Mouse (Mus musculus) spleen, postnatal 4 days (tissue): ENCODE measurements around the gene Zfp691.

ENCODE experiments used
- DNase-seq, 2 experiments: peaks; one replicate each; pipeline ENCODE4 v3.0.0; 2022; ENCODE audit warnings: low spot score in 2 of 2

The Zfp691 gene

GRCm38 (mm10) chr4:119173851-119174453 lies at the start of gene Zfp691:
Gene Zfp691, minus strand, starts transcription at chr4:119174195.
- peak; percentile 92 to 95 for DNase-seq

- DNase-seq: peak in 1 of 2 experiments; percentile 25
Observed at GRCm38 (mm10) chr4:119223696-119224095, 49.7 kb upstream of the Zfp691 start.

DNA sequence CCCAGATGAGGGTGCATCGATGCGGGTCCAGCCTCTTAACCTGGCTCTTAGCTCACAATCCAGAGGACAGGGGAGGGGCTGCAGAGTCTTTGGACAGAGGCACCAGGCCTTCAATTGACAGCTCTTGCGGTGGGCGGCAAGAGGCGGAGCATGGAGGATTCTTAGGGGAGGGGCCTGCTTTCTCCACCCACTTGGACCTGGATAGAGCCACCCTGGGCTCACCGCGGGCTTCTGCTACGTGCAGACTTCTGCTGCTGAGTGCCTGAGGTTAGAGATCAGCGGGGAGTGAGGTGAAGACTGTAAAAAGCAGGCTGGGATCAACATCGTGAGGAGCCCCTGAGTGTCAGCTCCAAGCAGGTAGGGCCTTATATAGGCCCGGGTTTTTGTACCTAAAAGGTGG lies 44.2 kb upstream of the Zfp691 start, which contains the start of gene Tmem269:
TSS of gene Tmem269 (minus strand) at position 49 of the 400 bp plus-strand sequence.
- no peak for DNase-seq

- DNase-seq: no peak
Observed at GRCm38 (mm10) chr4:119216667-119217066, 42.7 kb upstream of the Zfp691 start.

- DNase-seq: peak; percentile 69 to 84
Observed at GRCm38 (mm10) chr4:119204672-119205071, 30.7 kb upstream of the Zfp691 start.

GRCm38 (mm10) chr4:119198105-119198504 lies 24.1 kb upstream of the Zfp691 start:
- no peak for DNase-seq

- no peak for DNase-seq
Observed at GRCm38 (mm10) chr4:119195582-119196320, 21.8 kb upstream of the Zfp691 start.

GRCm38 (mm10) chr4:119194909-119195581 lies 21.1 kb upstream of the Zfp691 start, which contains the start of gene Svbp:
Gene Svbp, plus strand, starts transcription at chr4:119195306.
- DNase-seq: peak; percentile 93 to 98

DNA sequence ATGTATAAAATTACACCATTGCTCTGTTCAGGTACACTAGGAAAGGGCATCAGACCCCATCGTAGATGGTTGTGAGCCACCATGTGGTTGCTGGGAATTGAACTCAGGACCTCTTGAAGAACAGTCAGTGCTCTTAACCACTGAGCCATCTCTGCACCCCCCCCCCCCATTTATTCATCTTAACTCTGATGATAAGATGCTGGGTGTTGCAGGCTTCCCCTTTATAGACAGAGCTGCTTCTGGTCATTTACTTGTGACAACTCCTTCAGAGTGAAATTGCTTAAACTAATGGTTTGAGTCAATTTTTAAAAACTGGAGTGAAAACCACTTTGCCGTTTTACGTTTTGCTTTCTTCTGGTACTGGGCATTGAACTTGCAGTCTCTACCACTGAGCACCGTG lies 18.8 kb upstream of the Zfp691 start:
- DNase-seq: no peak

DNA sequence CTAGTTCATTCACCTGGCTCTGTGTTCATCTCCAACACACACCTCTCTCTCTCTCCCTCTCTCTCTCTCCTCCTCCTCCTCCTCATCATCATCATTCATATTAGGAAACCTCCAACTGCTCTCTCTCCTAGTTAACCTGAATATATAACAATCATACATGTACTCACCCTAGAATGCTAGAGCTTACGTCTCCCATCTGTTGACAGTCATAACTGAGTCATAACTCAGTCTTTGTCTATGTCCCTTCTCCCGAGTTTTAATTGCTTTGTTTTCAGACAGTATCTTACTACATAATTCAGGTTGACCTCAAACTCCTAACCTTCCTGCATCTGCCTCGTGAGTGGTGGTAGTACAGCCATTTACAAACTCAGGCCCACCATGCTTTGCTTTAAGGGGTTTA lies 17.3 kb upstream of the Zfp691 start:
- no peak for DNase-seq

DNA sequence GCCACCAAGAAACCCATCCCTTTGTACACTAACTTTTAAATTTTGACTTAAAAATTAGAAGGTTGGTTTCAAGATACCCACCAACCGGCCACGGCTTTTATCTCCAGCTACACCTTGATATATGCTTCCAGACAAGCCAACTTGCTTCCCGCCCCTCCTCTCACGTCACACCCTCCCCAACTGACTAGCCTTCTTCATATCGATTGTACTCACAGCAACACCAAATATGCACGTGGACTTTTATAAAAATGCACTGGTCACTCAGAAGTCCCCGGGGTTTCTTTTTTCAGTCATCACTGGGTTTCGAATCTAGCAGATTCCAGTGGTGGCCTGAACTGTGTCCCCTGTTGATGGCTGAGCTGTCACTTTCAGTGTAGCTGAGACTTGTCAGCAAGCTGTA lies 16.6 kb upstream of the Zfp691 start:
- peak; percentile 76 to 81 for DNase-seq

- DNase-seq: peak; percentile 76 to 82
Observed at GRCm38 (mm10) chr4:119189864-119190263, 15.9 kb upstream of the Zfp691 start, which contains the start of gene Ermap. Gene Ermap, minus strand, starts transcription at chr4:119190011.

GRCm38 (mm10) chr4:119189392-119189791 lies 15.4 kb upstream of the Zfp691 start:
- DNase-seq: no peak

DNA sequence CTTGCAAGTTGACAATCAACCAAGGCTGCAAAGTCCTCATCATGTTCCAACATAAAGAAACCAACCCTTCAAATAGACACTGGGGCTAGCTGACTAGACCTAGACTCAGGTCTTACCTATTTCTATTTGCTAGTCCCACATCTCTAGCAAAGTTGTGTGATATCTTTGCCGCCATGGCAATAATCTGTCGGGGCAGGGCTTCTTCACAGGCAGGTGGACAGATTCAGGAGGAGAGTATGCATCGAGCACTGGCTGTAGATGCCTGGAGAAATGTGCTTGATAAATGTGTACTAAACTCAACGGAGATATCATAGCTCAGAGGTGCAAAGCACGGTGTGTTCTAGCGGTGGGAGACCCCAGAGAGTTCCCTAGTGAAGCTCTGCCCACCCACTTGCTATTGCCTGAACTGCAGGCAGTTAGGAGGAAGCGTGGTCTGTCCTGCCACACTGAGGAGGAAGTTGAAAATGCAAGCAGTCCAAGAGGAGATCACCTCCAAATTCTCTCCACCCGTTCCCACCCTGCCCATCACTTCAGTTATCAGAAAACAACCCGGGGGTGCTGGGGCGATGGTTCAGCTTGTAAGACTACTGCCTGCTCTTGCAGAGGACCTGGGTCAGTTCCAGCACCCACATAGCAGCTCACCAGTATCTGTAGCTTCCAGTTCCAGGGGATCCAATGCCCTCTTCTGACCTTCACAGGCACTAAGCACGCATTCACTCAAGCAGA lies 14.2 kb upstream of the Zfp691 start:
- peak; percentile 67 to 79 for DNase-seq

DNA sequence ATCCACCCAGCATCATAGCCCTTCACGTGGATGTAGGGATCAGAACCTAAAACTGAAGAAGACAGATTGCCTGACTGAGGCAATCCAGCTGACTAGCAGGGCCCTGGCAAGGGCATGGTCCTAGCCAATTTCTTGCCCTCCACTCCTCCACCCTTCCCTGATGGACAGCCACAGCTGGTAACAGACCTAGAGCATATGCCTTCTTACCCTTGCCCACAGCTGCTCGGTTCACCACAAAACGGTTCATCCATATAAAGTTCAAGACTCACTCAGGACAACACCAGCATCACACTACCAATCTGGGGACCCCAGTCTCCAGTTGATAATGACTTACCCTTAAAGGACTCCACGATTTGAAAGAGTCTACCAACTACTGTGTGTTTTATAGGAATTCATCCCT lies 11.8 kb upstream of the Zfp691 start:
- no peak for DNase-seq

DNA sequence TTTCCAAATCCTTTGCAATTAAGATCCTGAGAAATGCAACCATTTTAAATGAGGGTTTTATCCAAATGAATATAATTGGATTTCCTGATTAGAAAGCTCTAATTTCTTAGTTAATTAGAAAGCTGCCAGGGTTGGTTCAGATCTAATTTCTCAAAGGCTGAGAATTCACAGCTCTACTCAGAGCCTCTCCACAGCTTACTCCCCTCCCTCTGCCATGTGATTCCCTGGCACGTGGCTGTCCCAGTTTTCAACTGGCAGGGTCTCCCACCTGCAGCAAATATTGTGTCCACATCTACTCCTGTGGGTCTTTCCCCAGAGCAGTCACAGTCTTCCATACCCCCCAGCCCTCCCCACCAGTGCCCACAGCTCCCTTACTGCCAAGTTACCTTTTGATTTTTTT lies 9.5 kb upstream of the Zfp691 start:
- DNase-seq: no peak

- DNase-seq: no peak
Observed at GRCm38 (mm10) chr4:119181456-119181855, 7.5 kb upstream of the Zfp691 start.

DNA sequence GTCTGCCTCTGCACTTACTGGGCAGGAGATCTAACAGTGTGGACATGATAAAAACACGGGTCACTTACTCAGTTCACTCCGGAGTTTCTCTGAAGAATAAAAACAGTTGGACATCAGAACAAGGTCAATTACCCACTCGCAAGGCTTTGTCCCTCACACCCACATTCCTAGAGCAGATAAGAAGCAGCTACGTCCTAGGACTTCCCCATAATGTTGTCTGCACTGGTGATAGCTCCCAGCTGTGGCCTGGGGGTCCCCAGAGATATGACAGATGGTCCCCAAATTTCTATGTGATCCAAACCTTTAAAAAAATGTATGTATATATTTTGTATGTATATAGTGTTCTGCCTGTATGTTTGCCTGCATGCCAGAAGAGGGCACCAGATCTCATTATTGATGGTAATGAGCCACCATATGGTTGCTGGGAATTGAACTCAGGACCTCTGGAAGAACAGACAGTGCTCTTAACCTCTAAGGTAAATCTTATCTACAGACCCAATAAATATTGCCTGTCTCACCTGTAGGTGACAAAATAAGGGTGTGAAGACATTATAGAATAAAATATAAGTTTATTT lies 6.2 kb upstream of the Zfp691 start:
- no peak for DNase-seq

GRCm38 (mm10) chr4:119178331-119178730 lies 4.3 kb upstream of the Zfp691 start:
- DNase-seq: no peak

- no peak for DNase-seq
Observed at GRCm38 (mm10) chr4:119177702-119178101, 3.7 kb upstream of the Zfp691 start.

DNA sequence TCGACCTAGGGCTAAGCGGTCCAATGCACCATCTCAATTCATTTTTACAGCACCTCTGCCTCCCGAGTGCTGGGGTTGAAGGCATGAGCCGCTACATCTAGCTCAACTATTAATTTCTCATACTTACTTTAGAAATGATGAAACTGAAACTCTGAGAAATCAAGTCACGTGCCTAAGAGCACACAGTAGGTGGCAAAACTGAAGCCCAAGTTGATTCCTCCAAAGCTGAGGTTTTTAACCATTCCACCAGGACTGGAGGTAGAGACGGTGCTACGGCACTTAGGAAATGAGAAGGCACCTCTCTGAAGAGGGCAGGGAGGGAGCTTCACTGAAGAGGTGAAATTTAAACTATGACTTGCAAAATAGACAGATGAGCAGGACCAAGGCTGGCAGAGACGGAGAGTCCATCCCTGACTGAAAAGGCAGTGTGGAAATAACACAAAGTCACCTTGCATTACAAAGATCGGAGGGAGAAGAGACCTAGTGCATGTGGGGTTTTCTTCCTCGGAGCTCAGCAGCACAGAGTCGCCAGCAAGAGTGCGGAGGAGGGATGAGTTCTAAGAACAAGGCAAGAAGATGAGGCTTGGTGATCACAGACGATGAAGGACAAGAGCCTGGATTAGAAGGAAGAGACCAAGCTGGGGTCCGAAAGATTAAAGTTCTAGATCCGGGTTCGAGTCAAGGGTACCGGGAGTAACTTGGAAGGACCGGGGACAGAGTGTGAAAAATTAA lies 910 bp downstream of the Zfp691 start:
- DNase-seq: no peak
